Mouse (Mus musculus): Measurements from ENCODE around the gene Cdadc1. TPM values are rescaled to one million over a fixed set of nuclear protein-coding genes. Genes with fewer than 3 reads are reported as not detected.
A peak's percentile ranks its signal among the peaks of the same experiment; 100 is the strongest.

Cdadc1 gene
- polyA plus RNA-seq, 2 experiments from 2014 or later: 42.8 to 44.7 TPM

DNA sequence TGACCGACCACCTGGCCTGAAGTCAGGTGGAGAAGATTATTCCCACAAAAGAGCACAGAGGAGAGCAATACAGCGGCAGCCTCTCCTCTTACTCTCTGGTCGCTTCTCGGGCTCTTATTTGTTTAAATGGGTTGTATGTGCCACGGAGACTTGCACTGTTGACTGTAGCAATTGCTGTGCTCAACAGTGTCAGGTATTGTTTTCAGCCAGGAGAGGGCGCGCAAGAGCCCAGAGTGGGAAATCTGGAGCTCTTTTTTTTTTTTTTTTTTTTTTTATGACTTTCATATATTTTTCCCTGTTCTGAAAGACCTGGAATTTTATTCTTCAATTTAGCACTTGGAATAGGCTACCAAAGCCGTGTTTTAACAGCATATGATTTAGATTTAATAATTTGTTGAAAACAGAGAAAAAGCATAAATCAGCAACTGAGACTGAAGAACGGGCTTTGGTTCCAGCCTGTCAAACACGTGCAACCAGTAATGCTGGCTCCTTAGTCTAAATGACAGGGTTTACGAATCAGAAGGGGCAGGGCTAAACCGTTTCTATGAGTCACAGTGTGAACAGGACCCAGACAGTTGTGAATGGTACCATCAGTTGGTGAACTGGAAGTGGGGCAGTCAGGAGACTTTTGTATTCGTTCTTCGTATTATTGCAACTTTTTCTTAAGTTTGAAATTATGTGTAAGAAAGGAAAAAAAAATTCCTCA lies 15.3 kb upstream of the Cdadc1 start:
- no peak for ATAC-seq

DNA sequence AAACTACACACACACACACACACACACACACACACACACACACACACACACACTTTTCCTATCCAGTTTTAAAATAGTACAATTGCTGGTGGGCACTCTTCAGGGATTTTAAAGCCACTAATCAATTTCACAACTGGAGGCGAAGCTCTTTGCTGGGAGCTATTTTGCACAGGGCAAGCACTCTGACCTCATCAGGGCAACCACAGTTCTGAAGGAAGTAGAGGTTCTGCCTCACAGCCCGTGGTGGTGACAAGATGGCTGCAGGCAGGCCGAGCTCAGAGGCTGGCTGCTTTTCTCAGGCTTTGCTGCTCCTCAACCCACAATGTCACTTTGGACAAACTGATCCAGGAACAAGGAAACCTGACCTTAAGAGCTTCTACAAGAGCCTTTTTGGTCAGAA lies 9.3 kb upstream of the Cdadc1 start:
- ATAC-seq: no peak

DNA sequence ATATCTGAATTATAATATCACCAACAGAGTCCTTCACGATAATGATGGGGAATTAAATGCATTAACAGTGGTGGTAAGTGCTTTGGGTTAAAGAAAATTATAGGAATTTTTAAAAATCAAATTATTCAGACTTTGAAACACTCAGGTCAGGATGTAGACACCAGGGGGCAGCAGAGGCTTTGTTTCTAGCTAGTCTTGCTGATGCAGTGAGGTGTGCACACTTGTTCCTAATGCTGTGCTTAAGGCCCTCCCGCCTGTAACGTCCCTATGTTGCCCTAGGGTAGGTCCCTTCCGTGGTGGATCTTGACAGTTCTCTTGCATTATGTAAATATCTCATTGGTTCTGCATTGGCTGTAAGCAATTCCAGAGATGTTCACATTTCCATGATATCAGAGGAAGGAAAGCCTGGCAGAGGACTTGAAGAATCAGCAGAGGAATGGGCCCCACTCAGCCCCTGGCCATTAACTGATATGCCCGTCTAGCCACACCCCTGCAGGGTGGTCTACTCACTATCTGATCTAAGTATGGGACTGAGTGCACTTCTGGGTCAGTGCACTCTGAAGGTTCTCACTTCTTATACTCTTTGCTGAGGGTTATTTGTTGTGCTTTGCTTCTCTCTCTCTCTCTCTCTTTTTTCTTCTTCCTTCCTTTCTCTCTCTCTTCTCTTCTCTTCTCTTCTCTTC lies 8.1 kb upstream of the Cdadc1 start:
- ATAC-seq: peak; percentile 81

DNA sequence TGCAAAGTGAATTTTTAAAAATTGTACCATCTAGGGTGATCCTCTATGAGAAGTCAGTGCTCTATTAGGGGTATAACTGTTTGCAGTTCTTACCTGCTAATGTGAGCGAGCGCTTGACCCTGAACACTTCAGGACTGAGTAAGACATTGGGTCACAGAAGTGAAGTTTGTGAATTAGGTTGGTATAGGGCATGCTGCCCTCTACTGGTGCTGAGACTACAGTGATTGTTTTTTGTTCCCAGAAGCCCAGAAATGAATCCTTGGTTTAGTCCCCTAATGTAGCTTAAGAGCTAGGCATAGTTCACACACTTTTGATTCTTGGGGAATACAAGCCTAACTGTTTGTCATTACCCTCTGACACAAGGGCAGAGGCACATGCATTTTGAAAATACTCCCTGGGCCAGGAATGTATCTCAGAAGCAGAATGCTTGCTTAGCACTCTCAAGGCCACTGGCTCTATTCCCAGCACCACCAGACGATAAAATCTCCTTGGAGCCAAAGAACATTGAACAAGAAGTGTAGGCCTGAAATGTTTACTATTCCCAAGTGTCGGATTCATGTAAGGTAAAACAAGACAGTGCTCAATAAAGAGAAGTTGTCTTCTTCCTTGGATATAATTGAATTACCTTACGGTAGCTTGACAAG lies 6.4 kb upstream of the Cdadc1 start:
- ATAC-seq: peak; percentile 40

DNA sequence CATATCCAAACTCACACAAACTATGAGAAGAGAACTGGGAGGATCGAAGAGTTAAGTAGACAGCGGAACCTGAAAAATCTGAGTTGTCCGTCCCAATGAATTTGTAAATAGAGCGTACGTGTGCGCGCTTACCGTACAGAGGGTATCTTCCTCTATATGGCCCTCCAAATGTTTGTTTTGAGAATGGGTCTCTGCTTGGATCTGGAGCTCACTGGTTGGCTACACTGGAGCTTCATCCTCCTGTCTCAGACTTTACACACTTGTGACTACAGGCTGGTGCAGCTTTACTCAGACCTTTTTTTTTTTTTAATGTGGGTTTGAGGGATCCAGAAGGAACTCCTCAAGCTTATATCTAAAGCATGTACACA lies 485 bp upstream of the Cdadc1 start:
- peak; percentile 19 for ATAC-seq

DNA sequence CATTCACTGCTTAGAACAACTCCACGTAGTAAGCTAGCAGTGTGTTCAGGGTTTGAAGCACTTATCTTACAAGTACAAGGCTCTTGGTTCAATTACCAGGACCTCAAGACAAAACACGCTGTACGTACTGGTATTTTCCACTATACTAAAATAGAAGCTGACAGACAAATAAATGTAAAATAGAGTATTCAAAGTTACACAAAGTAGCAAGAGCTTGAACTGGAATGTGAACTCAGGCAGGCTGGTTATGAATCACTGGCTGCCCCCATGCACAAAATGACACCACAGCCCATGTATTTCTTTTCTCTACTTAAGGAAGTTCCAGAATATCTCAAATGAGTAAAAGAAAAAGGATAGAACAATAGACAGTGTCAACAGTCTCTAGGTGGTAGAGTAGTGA lies 2.8 kb downstream of the Cdadc1 start:
- no peak for ATAC-seq

DNA sequence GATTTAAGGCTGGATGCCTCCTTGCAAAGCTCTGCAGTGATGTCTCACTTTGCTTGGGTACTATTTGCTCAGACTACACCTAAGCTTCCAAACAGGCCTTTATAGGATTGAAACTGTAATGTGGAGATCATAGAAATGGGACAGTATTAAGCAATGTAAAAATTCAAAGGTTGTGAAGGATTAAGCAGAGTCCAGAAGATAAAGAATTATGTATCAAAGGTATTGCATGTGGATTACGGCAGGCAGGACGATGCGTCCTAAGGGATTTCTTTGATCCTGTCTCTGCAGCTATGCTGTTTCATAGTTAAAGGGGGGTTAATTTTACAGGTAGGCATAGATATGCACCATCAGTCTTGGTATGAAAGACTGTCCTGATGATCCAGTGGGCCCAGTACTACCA lies 5.2 kb downstream of the Cdadc1 start:
- ATAC-seq: no peak

DNA sequence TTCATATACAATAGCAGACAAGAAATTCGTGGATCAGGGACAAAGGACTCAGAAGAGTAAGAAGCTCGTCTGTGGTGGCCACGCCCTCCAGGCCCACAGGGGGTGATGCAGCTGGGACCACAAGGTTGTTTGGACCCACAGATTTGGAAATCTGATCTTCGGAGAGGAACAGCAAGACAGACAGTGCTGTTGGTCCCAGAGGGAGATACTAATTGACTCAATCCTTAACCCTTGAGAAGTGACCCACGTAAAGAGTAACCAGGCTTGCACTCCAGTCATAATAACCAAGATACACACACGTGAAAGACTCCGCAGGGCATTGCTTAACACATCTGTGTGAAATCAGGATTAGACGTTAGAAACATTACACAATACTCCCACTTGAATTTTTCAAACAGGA lies 5.9 kb downstream of the Cdadc1 start:
- no peak for ATAC-seq

DNA sequence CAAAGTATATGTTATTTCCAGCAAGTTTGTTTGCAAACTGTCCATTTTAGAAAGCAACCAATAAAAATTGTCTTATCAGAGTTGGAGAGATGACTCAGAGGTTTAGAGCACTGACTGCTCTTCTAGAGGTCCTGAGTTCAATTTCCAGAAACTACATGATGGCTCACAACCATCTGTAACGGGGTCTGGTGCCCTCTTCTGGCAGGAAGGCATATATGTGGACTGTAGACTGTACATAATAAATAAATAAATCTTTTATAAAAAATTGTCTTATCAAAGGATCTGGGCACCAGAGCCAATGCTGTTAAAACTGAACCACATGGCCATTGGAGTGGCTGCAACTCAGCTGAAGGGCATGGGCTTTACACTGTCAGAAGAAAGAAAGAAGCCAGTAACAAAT lies 7.1 kb downstream of the Cdadc1 start:
- ATAC-seq: peak; percentile 61

DNA sequence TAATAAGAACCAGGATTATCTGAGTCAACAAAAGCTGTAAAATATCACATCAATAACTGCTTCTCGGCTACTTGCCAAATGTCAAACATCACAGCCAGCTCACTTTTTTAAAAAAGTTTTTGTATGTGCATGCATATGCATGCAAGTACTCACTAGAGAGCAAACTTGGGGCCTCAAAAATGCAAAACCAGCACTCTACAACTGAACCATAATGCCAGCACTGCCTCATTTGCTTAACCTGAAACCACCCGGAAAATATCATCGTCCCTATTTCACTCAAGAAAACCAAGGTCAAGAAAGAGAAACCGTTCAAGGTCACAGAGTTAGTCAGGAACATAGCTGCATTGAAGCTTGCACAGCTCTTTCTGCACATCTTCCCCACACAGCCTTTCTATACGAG lies 21.4 kb downstream of the Cdadc1 start:
- ATAC-seq: no peak

DNA sequence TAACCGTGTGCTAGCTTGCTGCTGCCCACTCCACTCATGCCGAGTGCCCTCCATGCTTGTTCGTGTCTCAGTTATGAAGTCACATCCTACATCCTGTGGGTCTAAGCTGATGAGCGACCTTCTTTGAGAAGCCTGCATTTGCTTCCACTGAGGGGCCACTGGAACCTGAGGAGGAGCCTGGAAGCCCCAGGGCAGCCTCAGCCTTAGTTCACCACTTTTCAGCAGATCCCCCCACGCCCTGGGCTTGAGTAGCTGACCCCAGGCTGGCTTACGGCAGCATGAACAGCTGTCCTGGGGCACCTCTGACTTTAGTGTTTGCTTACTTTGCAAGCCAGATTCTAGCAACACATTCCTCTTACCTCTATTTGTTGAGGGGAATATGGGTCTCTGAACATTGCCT lies 31.0 kb downstream of the Cdadc1 start:
- no peak for ATAC-seq

DNA sequence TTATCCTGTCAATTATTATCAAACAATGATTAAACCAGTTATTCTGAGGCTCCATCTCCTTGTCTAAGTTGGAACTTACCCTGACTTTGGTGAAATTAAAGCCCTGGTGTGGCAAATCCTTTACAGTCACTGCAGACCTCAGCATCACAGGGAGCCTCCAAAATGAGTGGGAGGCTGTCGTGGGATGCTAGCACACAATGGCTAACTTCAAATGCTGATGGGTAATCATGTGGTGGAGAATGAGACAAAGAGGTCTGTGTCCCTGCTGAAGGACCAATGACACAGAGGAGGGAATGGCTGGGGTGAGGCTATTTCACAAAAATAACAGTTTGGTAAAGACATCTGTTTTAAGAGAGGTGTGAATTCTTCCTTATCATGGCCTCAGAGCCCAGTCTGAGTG lies 39.9 kb downstream of the Cdadc1 start:
- ATAC-seq: no peak

DNA sequence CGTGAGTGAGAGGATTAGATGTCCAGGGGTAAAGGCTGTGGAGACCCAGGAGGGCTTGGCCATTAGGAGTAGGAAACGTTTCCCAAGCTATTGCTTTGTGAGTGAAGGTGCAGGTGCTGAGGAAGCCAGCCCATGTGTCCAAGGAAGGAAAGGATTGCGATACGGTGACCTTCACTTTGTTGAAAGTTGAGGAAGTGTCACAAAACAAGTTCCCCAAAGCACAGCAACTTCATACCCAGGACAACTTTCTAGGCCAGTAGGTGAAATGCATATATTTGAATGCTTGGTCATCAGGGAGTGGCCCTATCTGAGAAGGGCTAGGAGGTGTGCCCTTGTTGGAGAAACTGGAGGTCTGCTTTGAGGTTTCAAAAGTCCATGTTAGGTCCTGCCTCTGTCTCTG lies 40.7 kb downstream of the Cdadc1 start:
- ATAC-seq: no peak

DNA sequence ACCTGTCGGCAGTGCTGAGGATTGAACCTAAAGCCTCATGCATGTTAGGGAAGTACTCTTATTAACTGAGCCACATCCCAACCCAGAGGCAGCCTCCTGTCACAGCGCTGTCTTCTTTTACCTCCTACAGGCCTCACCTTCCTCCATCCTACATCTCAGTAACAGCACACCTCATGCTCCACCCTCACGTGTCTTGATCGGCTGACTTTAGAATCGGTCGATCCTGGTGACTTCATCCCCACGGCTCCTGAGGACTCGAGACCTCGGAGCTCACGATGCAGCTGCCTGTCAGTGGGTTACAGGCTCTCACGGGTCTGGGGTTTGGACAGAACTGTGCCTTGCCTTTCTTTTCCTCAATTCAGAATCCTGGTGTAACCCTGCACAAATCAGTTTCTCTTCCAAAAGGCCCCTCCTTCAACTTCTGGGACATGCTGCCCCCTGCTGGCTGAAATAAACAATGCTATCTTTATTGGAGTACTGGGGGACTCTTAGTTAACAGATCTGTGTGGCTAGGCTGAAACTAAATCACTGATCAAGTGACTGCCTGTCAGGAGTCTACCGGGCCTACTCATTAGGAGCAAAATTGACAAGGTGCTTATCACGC lies 41.7 kb downstream of the Cdadc1 start:
- ATAC-seq: peak; percentile 74

DNA sequence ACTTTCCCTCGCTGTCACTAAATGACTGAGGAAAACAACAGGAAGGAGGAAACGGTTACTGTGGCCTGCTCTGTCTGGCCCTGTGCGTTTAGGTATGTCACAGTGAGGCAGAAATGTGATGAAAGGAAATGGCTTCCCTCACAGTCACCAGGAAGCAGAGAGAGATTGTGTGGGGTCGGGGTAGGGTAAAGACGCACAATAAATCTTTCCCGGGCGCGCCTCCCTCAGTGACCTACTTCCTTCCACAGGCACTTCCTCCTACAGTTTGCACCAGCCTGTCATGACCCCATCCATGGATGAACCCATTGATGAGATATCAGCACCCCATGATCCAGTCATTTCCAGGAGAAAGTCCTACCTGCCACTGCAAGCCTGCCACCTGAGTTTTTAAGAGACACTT lies 42.7 kb downstream of the Cdadc1 start:
- ATAC-seq: peak; percentile 34

DNA sequence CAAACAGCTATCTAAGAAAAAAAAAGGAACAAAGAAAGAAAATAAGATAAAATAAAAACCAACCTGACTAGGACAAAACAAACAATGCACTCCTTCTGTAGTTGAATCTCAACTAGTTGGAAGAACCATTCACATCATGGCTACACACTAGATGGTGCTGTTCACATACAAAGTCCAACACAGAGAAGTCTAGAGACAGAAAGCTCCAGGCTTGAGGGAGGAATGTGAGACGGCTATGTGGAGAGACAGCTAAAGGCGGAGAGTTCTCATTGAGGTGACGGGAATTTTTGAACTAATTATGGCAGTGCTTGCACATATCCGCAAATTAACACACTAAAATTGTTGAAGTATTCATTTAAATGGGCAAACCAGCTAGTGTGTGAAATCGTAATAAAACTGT lies 43.7 kb downstream of the Cdadc1 start:
- no peak for ATAC-seq

DNA sequence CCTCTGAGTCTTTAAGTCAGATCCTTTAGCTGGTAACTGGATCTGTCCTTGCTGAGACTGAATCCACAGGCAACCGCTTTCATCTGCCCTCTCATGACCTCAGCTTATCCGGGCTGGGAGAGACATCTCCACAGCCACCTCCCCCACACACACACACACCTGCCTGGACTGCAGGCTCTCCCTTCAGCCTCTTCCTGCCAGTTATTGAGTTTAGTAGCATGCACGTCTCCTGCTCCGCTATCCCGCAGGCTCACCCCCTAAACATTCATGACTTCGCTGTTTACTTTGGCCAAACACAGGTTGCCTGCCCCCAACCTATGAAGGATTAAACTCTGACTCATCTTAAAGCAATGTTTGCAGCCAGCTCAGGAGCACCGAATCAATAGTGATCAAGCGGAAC lies 45.8 kb downstream of the Cdadc1 start:
- ATAC-seq: no peak

DNA sequence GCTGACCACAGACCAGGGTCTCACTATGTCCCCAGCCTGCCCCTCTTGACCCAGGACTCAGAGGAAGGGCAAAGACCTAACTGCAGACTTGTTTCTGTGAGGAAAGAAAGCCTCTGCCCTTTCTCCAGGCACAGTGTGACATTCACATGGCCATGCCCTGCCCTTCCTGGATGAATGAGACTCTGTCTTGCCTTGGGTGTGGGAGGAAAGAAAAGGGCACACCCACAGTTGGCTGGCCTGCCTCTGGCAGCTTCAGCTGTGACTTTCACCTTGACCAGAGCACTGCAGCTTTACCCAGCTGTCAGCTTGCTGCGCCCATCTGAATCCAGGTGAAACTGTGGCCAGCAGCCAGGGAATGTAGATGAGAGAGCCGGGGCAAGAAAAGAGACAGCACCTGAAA lies 46.9 kb downstream of the Cdadc1 start:
- no peak for ATAC-seq

DNA sequence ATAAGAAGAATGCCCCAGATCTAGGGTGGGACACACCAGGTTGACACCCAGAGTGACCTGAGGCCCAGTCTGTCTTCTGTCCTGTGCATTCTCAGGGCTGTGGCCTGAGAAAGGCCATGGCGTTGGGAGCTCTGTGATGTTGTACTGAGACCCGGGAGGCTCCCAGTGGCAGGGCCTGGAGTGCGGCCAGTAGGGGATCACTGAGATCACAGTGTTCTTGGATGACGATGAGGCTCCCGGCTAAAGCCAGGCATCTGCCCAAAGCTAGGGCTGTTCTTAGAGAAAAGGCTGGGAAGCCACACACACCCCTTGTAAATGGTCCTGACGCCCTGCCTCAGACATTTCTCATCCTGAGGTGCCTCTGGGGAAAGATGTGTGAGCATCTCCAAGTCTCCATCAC lies 48.7 kb downstream of the Cdadc1 start:
- no peak for ATAC-seq

DNA sequence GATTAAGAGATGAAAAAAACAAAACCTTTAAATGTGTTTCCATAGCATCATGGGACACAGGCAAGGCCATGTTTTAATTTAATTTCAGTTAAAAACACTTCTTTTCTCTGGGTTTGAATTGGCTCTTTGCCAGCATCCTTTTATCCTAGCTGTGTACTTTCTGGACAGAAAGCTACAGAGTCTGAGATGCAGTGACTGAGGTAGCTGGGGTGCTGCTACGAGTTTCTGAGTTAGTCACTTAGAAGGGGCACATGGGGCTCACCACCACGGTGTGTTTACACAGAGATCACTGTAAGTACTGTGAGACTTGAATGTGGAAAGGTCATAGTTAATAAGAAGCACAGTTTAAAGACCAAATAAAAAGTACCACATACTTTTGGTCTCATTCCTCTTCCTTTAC lies 49.2 kb downstream of the Cdadc1 start:
- ATAC-seq: no peak

DNA sequence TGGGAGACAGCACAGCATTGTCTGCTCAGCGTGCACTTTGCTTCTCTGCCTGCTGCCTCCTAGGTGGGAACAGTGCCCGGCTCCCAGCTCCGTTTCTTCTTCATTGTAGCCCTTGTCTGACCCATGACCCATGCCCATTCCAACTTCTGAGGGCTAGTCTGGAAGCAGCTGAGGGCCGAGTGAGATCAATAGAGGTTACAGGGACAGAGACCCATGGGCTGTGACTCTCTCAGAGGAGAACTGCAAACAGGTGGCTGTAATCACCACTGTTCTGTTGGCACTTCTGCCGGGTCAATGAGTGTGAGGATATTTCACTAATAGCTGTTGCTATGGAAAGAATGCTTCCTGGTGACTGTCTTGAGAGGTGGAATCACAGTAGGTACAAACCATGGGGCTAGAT lies 50.2 kb downstream of the Cdadc1 start:
- ATAC-seq: no peak

DNA sequence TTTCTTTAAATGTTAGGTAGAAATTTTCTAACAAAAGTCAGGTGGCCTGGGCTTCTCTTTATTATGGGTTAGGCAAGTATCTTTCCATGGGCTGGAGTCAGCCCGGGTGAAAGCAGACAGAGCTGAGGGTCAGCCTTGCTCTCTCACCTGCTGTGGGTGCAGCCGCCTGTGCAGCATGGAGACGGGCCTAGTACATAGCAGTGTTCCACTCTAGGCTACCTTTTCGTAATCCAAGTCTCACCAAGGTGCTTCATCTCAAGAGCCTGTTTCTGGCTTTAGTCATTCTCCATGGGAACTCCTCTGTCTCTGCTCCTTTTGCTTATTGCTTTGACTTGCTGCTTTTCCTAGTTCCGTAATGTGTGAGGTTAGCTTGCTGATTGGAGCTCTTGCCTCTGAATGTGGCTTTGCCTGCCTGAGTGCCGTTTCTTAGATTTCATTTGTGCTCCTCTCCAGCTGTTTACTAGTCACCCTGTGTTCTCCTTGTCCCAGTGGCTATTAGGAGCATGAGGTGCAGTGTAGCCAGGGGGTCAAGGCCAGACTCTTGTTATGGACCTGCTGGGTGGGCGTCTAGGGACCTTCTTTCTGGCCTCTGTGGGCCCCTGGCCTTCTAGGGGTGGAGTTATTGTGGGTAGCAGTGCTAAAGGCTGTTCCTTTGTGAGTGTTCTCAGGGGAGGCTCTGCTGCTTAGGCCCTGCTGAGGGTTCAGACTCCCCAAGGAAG lies 51.4 kb downstream of the Cdadc1 start:
- no peak for ATAC-seq

DNA sequence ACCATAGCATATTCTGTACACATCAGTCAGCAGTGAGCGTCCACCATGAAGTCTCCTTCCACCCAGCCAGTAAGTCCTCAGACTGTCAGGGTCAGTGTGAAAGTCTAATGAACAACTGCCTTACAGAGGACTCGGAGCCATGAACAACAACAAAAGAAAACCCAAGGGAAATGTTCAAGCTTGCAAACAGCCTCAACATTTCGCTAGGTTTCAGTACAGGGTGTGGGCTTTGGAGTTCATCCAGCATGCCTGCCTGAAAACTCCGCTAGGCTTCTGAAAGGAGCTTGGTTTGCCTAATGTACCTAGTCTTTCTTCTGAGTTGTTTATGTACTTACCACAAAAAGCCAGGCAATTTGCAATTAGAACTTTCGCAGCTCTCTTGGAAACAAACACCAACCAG lies 53.8 kb downstream of the Cdadc1 start:
- no peak for ATAC-seq

Measured in CD4-positive, CD25-positive, alpha-beta regulatory T cell, adult 4 months (primary cell).